Mouse (Mus musculus): Measurements from ENCODE around the gene St3gal6. TPM values are rescaled to one million over a fixed set of nuclear protein-coding genes. Genes with fewer than 3 reads are reported as not detected.

St3gal6 gene
- polyA plus RNA-seq, 1 experiment from 2014 or later = 10.4 TPM

- DNase-seq (ENCODE audit: low spot score) = no peak
- Histone ChIP-seq H3K4me1 (replicated peaks; ENCODE audit: control insufficient read depth, insufficient read depth, low read length) (peaks cover 17% of the 10 kb centered on the region; the same call in 1 of the 2 replicates), H3K27me3 (ENCODE audit: control insufficient read depth, insufficient read depth, low read length) (no peaks in the 10 kb centered on the region), H3K4me3 (replicated peaks; ENCODE audit: low read length) (no peak overlapping the region), H3K27ac (no peak overlapping the region), H3K9me3 (ENCODE audit: control insufficient read depth, low read length) (no peaks in the 10 kb centered on the region), H3K36me3 (replicated peaks; ENCODE audit: control insufficient read depth, insufficient read depth) (no peaks in the 10 kb centered on the region), H3K9ac (no peak overlapping the region), H3K4me2 (replicated peaks) (no peak overlapping the region)
- no peak for ATAC-seq (ENCODE audit: low FRiP score)
- WGBS = 92% methylated on average over 9 of the region's 9 CpGs
Observed at GRCm38 (mm10) chr16:58514565-58514964, 9.5 kb downstream of the St3gal6 start.

GRCm38 (mm10) chr16:58513755-58514154 lies 10.3 kb downstream of the St3gal6 start:
- 39% methylated on average over 6 of the region's 6 CpGs for WGBS
- Histone ChIP-seq H3K27ac (0 out of 2 replicates have a peak overlapping the region, but pooled peaks have one; percentile 57), H3K27me3 (ENCODE audit: control insufficient read depth, insufficient read depth, low read length) (no peaks in the 10 kb centered on the region), H3K4me2 (replicated peaks) (no peak overlapping the region), H3K4me1 (replicated peaks; ENCODE audit: control insufficient read depth, insufficient read depth, low read length) (0 out of 2 replicates have a peak, but pooled peaks cover 17% of the 10 kb centered on the region), H3K4me3 (replicated peaks; ENCODE audit: low read length) (no peak overlapping the region), H3K9me3 (ENCODE audit: control insufficient read depth, low read length) (no peaks in the 10 kb centered on the region), H3K36me3 (replicated peaks; ENCODE audit: control insufficient read depth, insufficient read depth) (no peaks in the 10 kb centered on the region), H3K9ac (no peak overlapping the region)
- ATAC-seq (ENCODE audit: low FRiP score) (no peak), DNase-seq (ENCODE audit: low spot score) (no peak)

- Histone ChIP-seq H3K9me3 (ENCODE audit: control insufficient read depth, low read length) (no peaks in the 10 kb centered on the region), H3K4me1 (replicated peaks; ENCODE audit: control insufficient read depth, insufficient read depth, low read length) (0 out of 2 replicates have a peak, but pooled peaks cover 17% of the 10 kb centered on the region), H3K9ac (no peak overlapping the region), H3K4me2 (replicated peaks) (no peak overlapping the region), H3K4me3 (replicated peaks; ENCODE audit: low read length) (no peak overlapping the region), H3K36me3 (replicated peaks; ENCODE audit: control insufficient read depth, insufficient read depth) (no peaks in the 10 kb centered on the region), H3K27me3 (ENCODE audit: control insufficient read depth, insufficient read depth, low read length) (no peaks in the 10 kb centered on the region), H3K27ac (0 out of 2 replicates have a peak overlapping the region, but pooled peaks have one; percentile 57)
- DNase-seq (ENCODE audit: low spot score) = no peak
- 23% methylated on average over 3 of the region's 3 CpGs for WGBS
- peak; percentile 75; the same call in 1 of the 2 replicates for ATAC-seq (ENCODE audit: low FRiP score)
Observed at GRCm38 (mm10) chr16:58512887-58513286, 11.2 kb downstream of the St3gal6 start.

DNA sequence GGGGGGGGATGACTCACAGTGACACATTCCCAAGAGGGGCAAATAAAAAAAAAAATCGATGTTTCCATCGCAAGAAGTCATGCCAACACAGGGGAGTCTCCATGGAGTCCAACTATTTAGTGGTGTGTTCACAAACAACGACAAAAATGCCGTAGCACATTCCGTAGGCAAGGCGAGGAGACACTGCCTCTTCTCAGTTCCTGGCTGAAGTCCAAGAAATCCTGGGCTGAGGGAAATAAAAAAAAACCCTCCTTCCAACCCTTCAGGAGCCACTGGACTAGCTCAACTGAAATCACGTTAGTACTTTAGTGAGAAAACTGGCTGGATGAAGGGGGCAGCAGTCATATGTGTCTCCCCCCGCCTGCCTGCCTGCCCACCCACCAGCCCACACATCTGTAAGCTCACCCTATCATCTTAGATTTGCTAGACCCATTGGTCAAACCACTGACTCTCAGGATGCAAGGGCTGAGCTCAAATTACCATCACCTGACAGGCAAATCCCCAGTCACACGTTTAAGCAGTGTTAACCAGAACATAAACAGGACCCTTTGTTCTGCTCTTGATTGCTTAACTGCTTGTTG lies 11.8 kb downstream of the St3gal6 start:
- DNase-seq (ENCODE audit: low spot score) (peak; percentile 66), ATAC-seq (ENCODE audit: low FRiP score) (peak; percentile 59)
- peak overlapping the region; percentile 57; the same call in 1 of the 2 replicates for H3K27ac ChIP-seq
- H3K9me3 ChIP-seq (ENCODE audit: control insufficient read depth, low read length) = no peaks in the 10 kb centered on the region
- H3K27me3 ChIP-seq (ENCODE audit: control insufficient read depth, insufficient read depth, low read length) = no peaks in the 10 kb centered on the region
- WGBS = 32% methylated on average over 9 of the region's 9 CpGs
- H3K4me2 ChIP-seq (replicated peaks) = peak overlapping the region; percentile 19; the same call in 1 of the 2 replicates
- no peak overlapping the region for H3K4me3 ChIP-seq (replicated peaks; ENCODE audit: low read length)
- peaks cover 21% of the 10 kb centered on the region; the same call in 1 of the 2 replicates for H3K4me1 ChIP-seq (replicated peaks; ENCODE audit: control insufficient read depth, insufficient read depth, low read length)
- H3K9ac ChIP-seq = no peak overlapping the region
- no peaks in the 10 kb centered on the region for H3K36me3 ChIP-seq (replicated peaks; ENCODE audit: control insufficient read depth, insufficient read depth)

DNA sequence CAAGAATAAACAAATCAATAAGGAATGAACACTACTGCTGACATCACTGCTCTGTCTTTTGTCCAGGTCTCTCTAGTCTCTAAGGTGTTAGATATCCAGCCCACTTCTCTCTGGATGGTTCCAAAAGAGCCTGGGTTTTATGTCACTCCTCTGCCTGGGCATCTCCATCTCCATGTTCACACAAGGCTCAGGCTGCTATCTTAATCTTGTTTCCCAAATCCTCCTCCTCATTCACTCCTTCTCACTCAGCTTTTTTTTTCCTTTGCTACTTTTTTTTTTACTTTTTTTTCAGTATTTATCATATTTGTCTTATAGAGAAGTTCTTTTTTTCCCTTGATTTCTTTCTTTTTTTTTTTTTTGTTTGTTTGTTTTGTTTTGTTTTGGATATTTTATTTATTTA lies 19.1 kb downstream of the St3gal6 start:
- Histone ChIP-seq H3K4me1 (replicated peaks; ENCODE audit: control insufficient read depth, insufficient read depth, low read length) (peaks cover 5% of the 10 kb centered on the region; the same call in 1 of the 2 replicates), H3K9ac (no peak overlapping the region), H3K27me3 (ENCODE audit: control insufficient read depth, insufficient read depth, low read length) (no peaks in the 10 kb centered on the region), H3K4me2 (replicated peaks) (no peak overlapping the region), H3K4me3 (replicated peaks; ENCODE audit: low read length) (no peak overlapping the region), H3K36me3 (replicated peaks; ENCODE audit: control insufficient read depth, insufficient read depth) (no peaks in the 10 kb centered on the region), H3K27ac (no peak overlapping the region), H3K9me3 (ENCODE audit: control insufficient read depth, low read length) (no peaks in the 10 kb centered on the region)
- ATAC-seq (ENCODE audit: low FRiP score) (no peak), DNase-seq (ENCODE audit: low spot score) (no peak)

GRCm38 (mm10) chr16:58502566-58502965 lies 21.5 kb downstream of the St3gal6 start:
- H3K4me1 ChIP-seq (replicated peaks; ENCODE audit: control insufficient read depth, insufficient read depth, low read length) = peaks cover 10% of the 10 kb centered on the region; the same call in 1 of the 2 replicates
- 81% methylated on average over 6 of the region's 6 CpGs for WGBS
- DNase-seq (ENCODE audit: low spot score) (no peak), ATAC-seq (ENCODE audit: low FRiP score) (no peak)
- H3K9ac ChIP-seq = no peak overlapping the region
- H3K27me3 ChIP-seq (ENCODE audit: control insufficient read depth, insufficient read depth, low read length) = no peaks in the 10 kb centered on the region
- no peaks in the 10 kb centered on the region for H3K9me3 ChIP-seq (ENCODE audit: control insufficient read depth, low read length)
- H3K36me3 ChIP-seq (replicated peaks; ENCODE audit: control insufficient read depth, insufficient read depth) = no peaks in the 10 kb centered on the region
- H3K4me2 ChIP-seq (replicated peaks) = no peak overlapping the region
- no peak overlapping the region for H3K4me3 ChIP-seq (replicated peaks; ENCODE audit: low read length)
- no peak overlapping the region for H3K27ac ChIP-seq

DNA sequence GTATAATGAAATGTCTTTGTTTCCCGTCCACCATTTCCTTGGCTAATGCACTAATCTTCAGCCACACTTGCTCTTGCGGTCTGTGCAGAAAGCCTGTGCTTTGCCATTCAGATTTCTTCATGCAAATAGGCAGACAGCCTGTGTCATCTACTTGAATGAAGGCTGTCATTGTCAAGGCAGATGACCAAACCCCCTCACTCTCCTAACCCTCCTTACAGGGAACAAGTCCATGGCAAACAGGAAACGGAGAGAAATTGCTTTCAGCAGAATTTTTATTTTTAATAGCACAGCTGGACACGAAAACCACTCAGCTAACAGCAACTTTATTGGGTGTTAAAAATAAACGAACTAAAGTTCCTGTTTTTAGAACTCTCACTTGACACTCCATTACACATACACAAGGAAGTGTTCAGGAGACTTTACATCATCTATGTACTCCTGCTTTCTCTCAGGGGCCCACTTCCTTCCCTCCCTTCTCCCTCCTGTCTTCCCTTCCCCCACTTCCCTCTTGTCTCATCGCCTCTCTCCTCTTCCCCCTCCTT lies 22.2 kb downstream of the St3gal6 start:
- H3K9me3 ChIP-seq (ENCODE audit: control insufficient read depth, low read length) = no peaks in the 10 kb centered on the region
- H3K27me3 ChIP-seq (ENCODE audit: control insufficient read depth, insufficient read depth, low read length) = no peaks in the 10 kb centered on the region
- no peak overlapping the region for H3K4me2 ChIP-seq (replicated peaks)
- no peak for ATAC-seq (ENCODE audit: low FRiP score)
- H3K36me3 ChIP-seq (replicated peaks; ENCODE audit: control insufficient read depth, insufficient read depth) = no peaks in the 10 kb centered on the region
- 45% methylated on average over 6 of the region's 6 CpGs for WGBS
- no peak overlapping the region for H3K9ac ChIP-seq
- no peak for DNase-seq (ENCODE audit: low spot score)
- H3K27ac ChIP-seq = no peak overlapping the region
- 0 out of 2 replicates have a peak, but pooled peaks cover 5% of the 10 kb centered on the region for H3K4me1 ChIP-seq (replicated peaks; ENCODE audit: control insufficient read depth, insufficient read depth, low read length)
- H3K4me3 ChIP-seq (replicated peaks; ENCODE audit: low read length) = no peak overlapping the region

DNA sequence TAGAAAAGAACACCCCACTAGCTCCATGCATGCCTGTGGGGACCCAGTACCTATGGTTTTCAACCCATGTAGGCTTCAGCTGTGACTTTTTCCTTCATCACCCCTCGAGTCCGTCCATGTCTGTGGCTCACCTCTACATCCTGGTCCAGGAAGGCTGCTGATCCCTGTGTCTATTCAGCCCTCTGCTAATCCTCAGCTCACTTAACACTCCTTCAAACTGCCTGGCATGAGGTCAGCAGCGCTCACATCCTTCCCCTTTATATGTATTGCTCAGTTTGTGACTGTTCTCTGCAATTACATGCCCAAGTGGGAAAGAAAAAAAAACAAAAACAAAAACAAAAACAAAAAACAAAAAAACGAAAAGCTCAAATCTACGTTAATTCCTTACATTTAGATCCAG lies 24.4 kb downstream of the St3gal6 start:
- Histone ChIP-seq H3K27me3 (ENCODE audit: control insufficient read depth, insufficient read depth, low read length) (no peaks in the 10 kb centered on the region), H3K4me1 (replicated peaks; ENCODE audit: control insufficient read depth, insufficient read depth, low read length) (0 out of 2 replicates have a peak, but pooled peaks cover 5% of the 10 kb centered on the region), H3K4me3 (replicated peaks; ENCODE audit: low read length) (no peak overlapping the region), H3K4me2 (replicated peaks) (no peak overlapping the region), H3K9me3 (ENCODE audit: control insufficient read depth, low read length) (no peaks in the 10 kb centered on the region), H3K9ac (no peak overlapping the region), H3K27ac (peak overlapping the region; percentile 33; the same call in 1 of the 2 replicates), H3K36me3 (replicated peaks; ENCODE audit: control insufficient read depth, insufficient read depth) (no peaks in the 10 kb centered on the region)
- DNase-seq (ENCODE audit: low spot score) = no peak
- no peak for ATAC-seq (ENCODE audit: low FRiP score)
- WGBS = 71% methylated on average over 5 of the region's 5 CpGs

- DNase-seq (ENCODE audit: low spot score) (no peak), ATAC-seq (ENCODE audit: low FRiP score) (peak; percentile 66)
- 45% methylated on average over 1 of the region's 1 CpGs for WGBS
Observed at GRCm38 (mm10) chr16:58499172-58499584, 24.9 kb downstream of the St3gal6 start.

More at GRCm38 (mm10) chr16:58499172-58499584, 24.9 kb downstream of the St3gal6 start:
- H3K4me1 ChIP-seq (replicated peaks; ENCODE audit: control insufficient read depth, insufficient read depth, low read length) = 0 out of 2 replicates have a peak, but pooled peaks cover 5% of the 10 kb centered on the region
- H3K36me3 ChIP-seq (replicated peaks; ENCODE audit: control insufficient read depth, insufficient read depth) = no peaks in the 10 kb centered on the region
- H3K9me3 ChIP-seq (ENCODE audit: control insufficient read depth, low read length) = no peaks in the 10 kb centered on the region
- no peak overlapping the region for H3K4me3 ChIP-seq (replicated peaks; ENCODE audit: low read length)
- H3K4me2 ChIP-seq (replicated peaks) = no peak overlapping the region
- no peak overlapping the region for H3K9ac ChIP-seq
- H3K27me3 ChIP-seq (ENCODE audit: control insufficient read depth, insufficient read depth, low read length) = no peaks in the 10 kb centered on the region
- 0 out of 2 replicates have a peak overlapping the region, but pooled peaks have one; percentile 33 for H3K27ac ChIP-seq
